Mouse (Mus musculus): ENCODE results near the gene Gm44965. TPM values are rescaled to one million over a fixed set of nuclear protein-coding genes. Genes with fewer than 3 reads are reported as not detected.

The Gm44965 gene
- polyA plus RNA-seq, 1 experiment from 2014 or later = not detected

DNA sequence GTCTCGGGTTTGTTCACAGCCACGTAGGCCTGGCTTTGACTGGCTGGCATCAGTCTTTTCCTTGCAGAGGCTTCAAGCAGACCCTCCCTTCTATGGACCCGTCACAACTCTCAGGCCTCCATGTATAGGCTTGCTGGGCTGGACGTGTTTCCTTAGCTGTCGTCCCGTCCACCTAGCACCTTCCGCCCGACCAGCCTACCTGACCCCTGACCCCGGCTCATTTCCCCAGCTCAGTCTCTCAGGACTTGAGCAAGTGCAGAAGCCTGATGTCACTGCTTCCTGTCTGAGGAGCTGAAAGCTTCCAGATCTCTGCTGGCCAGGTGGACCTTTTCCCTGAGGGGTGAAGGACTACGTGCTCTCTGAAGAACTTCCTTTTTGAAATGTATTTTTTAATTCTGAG lies 20.5 kb upstream of the Gm44965 start:
- Histone ChIP-seq H3K36me3 (ENCODE audit: control insufficient read depth, insufficient read depth) (no peaks in the 10 kb centered on the region), H3K27me3 (ENCODE audit: control insufficient read depth, insufficient read depth, low read depth, low read length) (no peaks in the 10 kb centered on the region), H3K4me3 (ENCODE audit: low read depth, low read length) (no peak overlapping the region), H3K27ac (ENCODE audit: low read length) (no peak overlapping the region), H3K9ac (ENCODE audit: low read depth, low read length) (no peak overlapping the region), H3K9me3 (replicated peaks; ENCODE audit: control insufficient read depth, low read length) (no peaks in the 10 kb centered on the region), H3K4me2 (ENCODE audit: low read depth, low read length) (no peak overlapping the region), H3K4me1 (ENCODE audit: control insufficient read depth, low read depth, low read length) (peaks cover 6% of the 10 kb centered on the region)
- no peak for ATAC-seq (ENCODE audit: low read depth)
- WGBS (ENCODE audit: insufficient replicate concordance) = 43% methylated on average over 10 of the region's 10 CpGs

DNA sequence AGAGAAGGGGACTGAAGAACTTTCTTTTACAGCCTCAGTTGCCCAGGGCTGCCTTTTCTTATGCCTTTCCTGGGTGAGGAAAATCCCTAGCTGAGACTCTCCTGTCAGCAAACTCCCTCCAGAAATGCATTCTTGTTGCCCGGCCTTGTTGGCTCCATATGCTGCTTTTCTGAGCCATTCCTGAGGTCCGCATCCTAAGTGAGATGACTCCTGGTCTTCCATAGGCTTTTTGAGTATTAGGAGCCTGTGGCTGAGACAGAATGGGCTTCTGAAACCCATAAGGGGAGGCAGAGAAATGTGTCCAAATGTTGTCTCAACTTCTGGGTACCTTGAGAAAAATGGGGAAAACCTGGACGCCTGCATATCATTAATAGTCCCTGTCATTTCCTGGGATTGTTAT lies 19.8 kb upstream of the Gm44965 start:
- Histone ChIP-seq H3K4me2 (ENCODE audit: low read depth, low read length) (no peak overlapping the region), H3K27ac (ENCODE audit: low read length) (no peak overlapping the region), H3K9ac (ENCODE audit: low read depth, low read length) (no peak overlapping the region), H3K9me3 (replicated peaks; ENCODE audit: control insufficient read depth, low read length) (no peaks in the 10 kb centered on the region), H3K4me1 (ENCODE audit: control insufficient read depth, low read depth, low read length) (peaks cover 6% of the 10 kb centered on the region), H3K27me3 (ENCODE audit: control insufficient read depth, insufficient read depth, low read depth, low read length) (no peaks in the 10 kb centered on the region), H3K4me3 (ENCODE audit: low read depth, low read length) (no peak overlapping the region), H3K36me3 (ENCODE audit: control insufficient read depth, insufficient read depth) (no peaks in the 10 kb centered on the region)
- ATAC-seq (ENCODE audit: low read depth) = no peak
- 53% methylated on average over 3 of the region's 3 CpGs for WGBS (ENCODE audit: insufficient replicate concordance)

DNA sequence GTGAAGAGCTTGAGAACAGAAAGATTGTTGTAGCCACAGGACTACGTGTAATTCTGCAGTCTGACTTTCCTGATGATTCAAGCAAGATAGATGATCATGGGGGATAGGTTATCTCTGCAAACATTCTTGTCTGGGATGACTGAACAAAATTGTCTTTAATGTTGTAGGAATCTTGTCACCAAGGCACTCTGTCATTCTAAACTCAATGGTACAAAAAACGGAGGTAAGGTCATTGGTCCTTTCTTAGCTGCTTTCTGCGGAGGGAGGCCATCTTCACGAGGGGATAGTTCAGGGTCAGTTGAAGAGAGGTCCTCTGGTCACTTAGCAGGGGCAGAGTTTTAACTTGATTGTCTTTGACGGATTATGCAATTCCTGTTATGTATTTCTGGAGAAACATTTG lies 15.0 kb upstream of the Gm44965 start:
- no peak overlapping the region for H3K27ac ChIP-seq (ENCODE audit: low read length)

DNA sequence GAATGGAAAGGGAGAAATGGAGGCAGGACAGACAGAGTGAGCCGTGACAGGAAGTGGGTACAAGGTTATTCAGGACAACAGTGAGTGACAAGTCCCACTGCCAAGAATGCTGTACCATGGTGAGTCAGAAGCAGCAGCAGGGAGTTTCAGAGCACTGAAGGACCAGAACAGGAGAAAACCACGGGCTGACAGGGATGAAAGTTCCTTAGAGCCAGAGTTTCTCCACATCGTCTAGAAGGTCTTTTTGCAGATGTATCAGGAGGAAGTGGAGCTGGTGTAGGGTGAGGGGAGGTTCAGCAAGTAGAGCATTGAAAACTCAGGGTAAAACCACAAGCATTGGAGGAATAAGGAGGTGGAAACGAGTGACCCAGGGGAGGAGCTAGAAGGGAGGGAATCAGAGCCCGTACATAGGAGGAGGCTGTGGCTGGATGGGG lies 14.5 kb upstream of the Gm44965 start:
- Histone ChIP-seq H3K27me3 (ENCODE audit: control insufficient read depth, insufficient read depth, low read depth, low read length) (no peaks in the 10 kb centered on the region), H3K9me3 (replicated peaks; ENCODE audit: control insufficient read depth, low read length) (no peaks in the 10 kb centered on the region), H3K27ac (ENCODE audit: low read length) (no peak overlapping the region), H3K9ac (ENCODE audit: low read depth, low read length) (no peak overlapping the region), H3K4me1 (ENCODE audit: control insufficient read depth, low read depth, low read length) (no peaks in the 10 kb centered on the region), H3K36me3 (ENCODE audit: control insufficient read depth, insufficient read depth) (no peaks in the 10 kb centered on the region), H3K4me2 (ENCODE audit: low read depth, low read length) (no peak overlapping the region), H3K4me3 (ENCODE audit: low read depth, low read length) (no peak overlapping the region)
- ATAC-seq (ENCODE audit: low read depth) = no peak
- WGBS (ENCODE audit: insufficient replicate concordance) = 10% methylated on average over 5 of the region's 5 CpGs

More for the DNA sequence above, 15.0 kb upstream of the Gm44965 start:
- 35% methylated on average over 5 of the region's 5 CpGs for WGBS (ENCODE audit: insufficient replicate concordance)
- no peak overlapping the region for H3K4me3 ChIP-seq (ENCODE audit: low read depth, low read length)
- no peak for ATAC-seq (ENCODE audit: low read depth)
- H3K36me3 ChIP-seq (ENCODE audit: control insufficient read depth, insufficient read depth) = no peaks in the 10 kb centered on the region
- H3K9me3 ChIP-seq (replicated peaks; ENCODE audit: control insufficient read depth, low read length) = no peaks in the 10 kb centered on the region
- H3K4me1 ChIP-seq (ENCODE audit: control insufficient read depth, low read depth, low read length) = no peaks in the 10 kb centered on the region
- no peak overlapping the region for H3K4me2 ChIP-seq (ENCODE audit: low read depth, low read length)
- H3K27me3 ChIP-seq (ENCODE audit: control insufficient read depth, insufficient read depth, low read depth, low read length) = no peaks in the 10 kb centered on the region
- no peak overlapping the region for H3K9ac ChIP-seq (ENCODE audit: low read depth, low read length)

DNA sequence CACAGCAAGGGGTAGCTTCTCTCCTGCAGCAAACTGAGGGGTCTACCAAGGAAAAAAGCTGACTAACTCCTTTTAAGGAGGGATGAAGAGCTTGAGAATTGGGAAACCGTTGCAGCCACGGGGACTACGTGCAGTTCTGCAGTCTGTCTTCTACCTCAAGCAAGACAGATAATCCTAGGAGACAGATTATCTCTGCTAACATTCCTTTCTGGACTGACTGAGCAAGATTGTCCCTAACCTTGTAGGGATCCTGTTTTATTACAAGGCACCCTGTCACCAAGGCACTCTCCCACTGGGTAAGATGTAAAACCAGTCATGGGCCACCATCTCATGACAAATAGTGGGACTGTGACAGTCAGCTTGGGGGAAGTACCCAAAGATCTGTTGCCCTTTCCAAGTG lies 12.5 kb upstream of the Gm44965 start:
- Histone ChIP-seq H3K4me3 (ENCODE audit: low read depth, low read length) (no peak overlapping the region), H3K9me3 (replicated peaks; ENCODE audit: control insufficient read depth, low read length) (no peaks in the 10 kb centered on the region), H3K4me2 (ENCODE audit: low read depth, low read length) (no peak overlapping the region), H3K9ac (ENCODE audit: low read depth, low read length) (no peak overlapping the region), H3K27me3 (ENCODE audit: control insufficient read depth, insufficient read depth, low read depth, low read length) (no peaks in the 10 kb centered on the region), H3K36me3 (ENCODE audit: control insufficient read depth, insufficient read depth) (no peaks in the 10 kb centered on the region), H3K27ac (ENCODE audit: low read length) (no peak overlapping the region), H3K4me1 (ENCODE audit: control insufficient read depth, low read depth, low read length) (no peaks in the 10 kb centered on the region)
- ATAC-seq (ENCODE audit: low read depth) = no peak
- WGBS (ENCODE audit: insufficient replicate concordance) = 38% methylated on average over 3 of the region's 3 CpGs

- 61% methylated on average over 3 of the region's 3 CpGs for WGBS (ENCODE audit: insufficient replicate concordance)
- Histone ChIP-seq H3K4me2 (ENCODE audit: low read depth, low read length) (no peak overlapping the region), H3K36me3 (ENCODE audit: control insufficient read depth, insufficient read depth) (no peaks in the 10 kb centered on the region), H3K27ac (ENCODE audit: low read length) (no peak overlapping the region), H3K9me3 (replicated peaks; ENCODE audit: control insufficient read depth, low read length) (no peaks in the 10 kb centered on the region), H3K4me3 (ENCODE audit: low read depth, low read length) (no peak overlapping the region), H3K27me3 (ENCODE audit: control insufficient read depth, insufficient read depth, low read depth, low read length) (no peaks in the 10 kb centered on the region), H3K4me1 (ENCODE audit: control insufficient read depth, low read depth, low read length) (no peaks in the 10 kb centered on the region), H3K9ac (ENCODE audit: low read depth, low read length) (no peak overlapping the region)
- no peak for ATAC-seq (ENCODE audit: low read depth)
These were observed 11.7 kb upstream of the Gm44965 start for GRCm38 (mm10) chr6:48582037-48582436.

DNA sequence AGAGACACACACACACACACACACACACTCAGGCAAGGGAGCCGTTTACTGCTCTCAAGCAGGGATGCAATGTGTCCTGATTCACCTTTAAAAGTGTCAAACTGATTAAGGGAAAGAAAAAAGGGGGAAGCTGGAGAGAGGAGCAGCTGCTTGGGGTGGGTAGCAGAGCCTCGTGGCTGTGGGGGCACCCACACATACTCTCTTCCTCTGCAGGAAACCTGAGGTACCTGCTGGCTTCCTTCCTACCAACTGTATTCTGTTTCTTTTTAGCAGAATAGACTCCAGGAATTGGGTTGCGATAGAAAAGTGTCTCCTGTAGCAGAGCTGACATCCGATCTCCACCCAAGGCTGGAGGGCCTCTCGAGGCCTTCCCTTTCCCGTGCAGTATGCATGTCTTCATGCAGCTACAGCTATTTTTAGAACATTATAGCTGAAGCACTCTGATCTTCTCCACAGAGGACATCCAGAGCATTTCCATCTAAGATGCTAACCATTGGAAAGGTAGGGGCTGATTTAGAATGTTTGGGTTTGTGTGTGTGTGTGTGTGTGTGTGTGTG lies 4.5 kb upstream of the Gm44965 start, which contains the start of gene Gm45021:
TSS of gene Gm45021 (plus strand) at position 417 of the 557 bp plus-strand sequence.
- H3K36me3 ChIP-seq (ENCODE audit: control insufficient read depth, insufficient read depth) = no peaks in the 10 kb centered on the region
- no peaks in the 10 kb centered on the region for H3K9me3 ChIP-seq (replicated peaks; ENCODE audit: control insufficient read depth, low read length)
- no peaks in the 10 kb centered on the region for H3K27me3 ChIP-seq (ENCODE audit: control insufficient read depth, insufficient read depth, low read depth, low read length)
- peaks cover 7% of the 10 kb centered on the region for H3K4me1 ChIP-seq (ENCODE audit: control insufficient read depth, low read depth, low read length)
- 12% methylated on average over 6 of the region's 6 CpGs for WGBS (ENCODE audit: insufficient replicate concordance)
- no peak within 1 kb of the TSS for H3K27ac ChIP-seq (ENCODE audit: low read length)
- H3K4me2 ChIP-seq (ENCODE audit: low read depth, low read length) = no peak within 1 kb of the TSS
- ATAC-seq (ENCODE audit: low read depth) = no peak
- no peak within 1 kb of the TSS for H3K4me3 ChIP-seq (ENCODE audit: low read depth, low read length)
- no peak within 1 kb of the TSS for H3K9ac ChIP-seq (ENCODE audit: low read depth, low read length)

DNA sequence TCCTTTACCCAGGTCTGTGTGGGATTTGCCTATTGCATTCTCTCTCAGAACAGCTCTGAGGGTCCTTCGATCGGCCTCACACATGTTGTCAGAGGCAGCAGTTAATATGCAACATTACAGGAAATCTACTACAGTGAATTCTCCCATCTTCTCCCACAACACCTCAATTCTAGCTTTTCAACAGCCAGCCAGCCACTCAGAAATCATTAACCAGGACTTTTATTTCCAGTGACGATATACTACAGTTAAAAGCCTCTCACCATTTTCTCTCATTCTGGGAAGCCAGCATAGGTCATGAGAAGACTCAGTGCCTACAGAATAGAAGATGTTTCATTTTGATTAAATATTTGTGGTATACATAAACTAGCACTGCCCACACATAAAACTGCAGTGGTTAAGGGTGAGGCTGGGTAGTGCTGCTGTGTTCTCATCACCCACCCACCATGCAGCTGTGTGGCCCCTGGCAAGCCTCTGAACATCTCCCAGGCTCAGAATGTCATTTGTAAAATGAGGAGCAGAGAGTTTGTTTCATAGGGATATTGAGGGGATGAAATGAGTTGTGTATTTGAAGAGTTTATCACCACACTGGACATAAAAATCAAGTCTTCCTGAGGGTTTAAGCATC lies 2.4 kb upstream of the Gm44965 start:
- 54% methylated on average over 3 of the region's 3 CpGs for WGBS (ENCODE audit: insufficient replicate concordance)
- H3K27ac ChIP-seq (ENCODE audit: low read length) = peak overlapping the region; percentile 58
- peak overlapping the region; percentile 18 for H3K4me2 ChIP-seq (ENCODE audit: low read depth, low read length)
- H3K9ac ChIP-seq (ENCODE audit: low read depth, low read length) = no peak overlapping the region
- no peak for ATAC-seq (ENCODE audit: low read depth)
- no peak overlapping the region for H3K4me3 ChIP-seq (ENCODE audit: low read depth, low read length)
- peaks cover 9% of the 10 kb centered on the region for H3K4me1 ChIP-seq (ENCODE audit: control insufficient read depth, low read depth, low read length)
- no peaks in the 10 kb centered on the region for H3K27me3 ChIP-seq (ENCODE audit: control insufficient read depth, insufficient read depth, low read depth, low read length)
- peaks cover 4% of the 10 kb centered on the region for H3K36me3 ChIP-seq (ENCODE audit: control insufficient read depth, insufficient read depth)
- H3K9me3 ChIP-seq (replicated peaks; ENCODE audit: control insufficient read depth, low read length) = no peaks in the 10 kb centered on the region

DNA sequence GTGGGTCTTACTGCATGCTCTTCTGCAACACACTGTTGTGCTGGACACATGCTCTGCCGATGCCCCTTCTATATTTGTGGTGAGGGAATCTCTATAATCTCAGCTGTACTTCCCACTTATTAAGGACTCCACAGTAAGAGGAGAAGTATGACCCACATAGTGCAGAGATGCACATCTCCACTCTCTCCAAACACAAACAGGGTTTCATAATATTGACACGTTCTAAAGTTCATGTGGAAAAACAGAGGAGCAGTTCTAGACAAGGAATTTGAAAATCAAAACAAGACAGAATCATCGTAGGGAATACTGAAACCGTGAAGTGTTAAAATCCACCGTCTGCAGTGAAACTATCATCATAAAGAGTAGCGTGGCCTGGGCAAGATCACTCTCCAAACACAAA lies 1.9 kb upstream of the Gm44965 start:
- H3K4me3 ChIP-seq (ENCODE audit: low read depth, low read length) = no peak overlapping the region
- 0 out of 2 replicates have a peak, but pooled peaks have one; percentile 42 for ATAC-seq (ENCODE audit: low read depth)
- WGBS (ENCODE audit: insufficient replicate concordance) = 59% methylated on average over 6 of the region's 6 CpGs
- H3K9ac ChIP-seq (ENCODE audit: low read depth, low read length) = no peak overlapping the region
- H3K4me2 ChIP-seq (ENCODE audit: low read depth, low read length) = peak overlapping the region; percentile 27
- H3K36me3 ChIP-seq (ENCODE audit: control insufficient read depth, insufficient read depth) = peaks cover 10% of the 10 kb centered on the region
- no peaks in the 10 kb centered on the region for H3K9me3 ChIP-seq (replicated peaks; ENCODE audit: control insufficient read depth, low read length)
- H3K27ac ChIP-seq (ENCODE audit: low read length) = peak overlapping the region; percentile 72
- H3K27me3 ChIP-seq (ENCODE audit: control insufficient read depth, insufficient read depth, low read depth, low read length) = no peaks in the 10 kb centered on the region
- peaks cover 9% of the 10 kb centered on the region for H3K4me1 ChIP-seq (ENCODE audit: control insufficient read depth, low read depth, low read length)

All from liver, embryonic 16.5 days (tissue).